Comparison of ENCODE assay signal across 29 mouse cellular contexts in the genomic region with DNA sequence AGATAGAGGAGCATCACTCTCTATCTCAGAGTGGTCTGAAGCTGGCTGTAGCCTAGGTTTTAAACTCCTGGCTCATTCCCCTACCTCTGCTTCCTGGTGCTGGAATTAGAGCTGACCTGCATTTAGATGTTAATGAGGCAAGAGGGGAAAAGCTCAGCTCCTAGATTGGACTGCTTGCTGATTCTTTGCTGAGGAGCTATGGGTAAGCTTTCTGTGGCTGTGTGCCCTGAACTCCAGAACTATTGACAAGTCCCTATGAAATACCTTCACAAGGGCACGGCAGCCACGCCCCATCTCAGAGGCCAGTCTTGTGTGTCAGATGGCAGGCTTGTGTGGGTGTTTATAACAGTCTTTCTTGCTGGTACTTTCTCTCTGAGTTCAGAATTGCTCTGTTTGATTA. TPM values are rescaled to one million over a fixed set of nuclear protein-coding genes. Genes with fewer than 3 reads are reported as not detected.
A peak's percentile ranks its signal among the peaks of the same experiment; 100 is the strongest.
DNase-seq lines count a peak whose midpoint lies in the region; ATAC-seq and TF ChIP-seq lines count a peak whose summit lies in the region.
"Had no signal": no experiment of that assay in that cellular context is flagged by ENCODE, and none has a peak within 500 bp of the region (broad histone marks: within the 10 kb centered on the region; RNA-seq: fewer than 3 reads in every experiment).

No protein-coding gene starts in this region.

- DNase-seq in gastrocnemius, adult 2 months: no peak
- DNase-seq in gastrocnemius, postnatal 4 days (ENCODE audit: low spot score in 2 of 2): no peak
- peak; percentile 9 for DNase-seq in lung, postnatal 0 days (ENCODE audit: low spot score)
- DNase-seq in lung, adult 2 months: no peak
- DNase-seq in ES-CJ7 (ENCODE audit: low read depth, low spot score) (peak; percentile 59), ZHBTc4 (ENCODE audit: low read depth, low spot score) (peak; percentile 64)
- no peak for DNase-seq in thymus, adult 2 months
- DNase-seq: adrenal gland, adult 8-10 months; adrenal gland, postnatal 25 days; B cell, adult 2 months; cerebellum, adult 18-20 months; cerebellum, adult 9-10 months; cerebellum, postnatal 14 days; gastrocnemius, postnatal 10 days; gastrocnemius, postnatal 36 days; heart, adult 2 months; kidney, adult 18-20 months had no signal

- no peaks in the 10 kb centered on the region for H3K4me1 ChIP-seq in lung, postnatal 0 days (ENCODE audit: insufficient read depth, low read depth, low read length)
- no peaks in the 10 kb centered on the region for H3K4me1 ChIP-seq in lung, adult 2 months (ENCODE audit: control insufficient read depth, insufficient read depth, low read length)
- H3K4me1 ChIP-seq in thymus, adult 2 months (replicated peaks; ENCODE audit: control insufficient read depth, insufficient read depth, low read length): no peaks in the 10 kb centered on the region
- H3K4me1 ChIP-seq: forebrain, embryonic 15.5 days; hindbrain, embryonic 10.5 days had no signal

- TF ChIP-seq CTCF in gastrocnemius, adult 2 months (IDR thresholded peaks at IDR 0.05): no peak
- TF ChIP-seq CTCF in lung, postnatal 0 days (IDR thresholded peaks at IDR 0.05): no peak
- no peak for TF ChIP-seq CTCF in lung, adult 2 months (IDR thresholded peaks at IDR 0.05; ENCODE audit: insufficient read depth, low read length)
- TF ChIP-seq CTCF in thymus, adult 2 months (IDR thresholded peaks at IDR 0.05; ENCODE audit: borderline replicate concordance, control insufficient read depth, extremely low read depth, insufficient read depth, low read length, poor library complexity): no peak

- TF ChIP-seq POLR2A in lung, adult 2 months (IDR thresholded peaks at IDR 0.05; ENCODE audit: borderline replicate concordance, extremely low read depth, low read depth, low read length): no peak
- no peak for TF ChIP-seq POLR2A in thymus, adult 2 months (IDR thresholded peaks at IDR 0.05; ENCODE audit: control insufficient read depth, extremely low read depth, insufficient read depth, low read length, poor library complexity)

- H3K27me3 ChIP-seq in lung, postnatal 0 days (replicated peaks; ENCODE audit: insufficient read depth, low read length): no peaks in the 10 kb centered on the region
- H3K27me3 ChIP-seq in thymus, adult 2 months (ENCODE audit: control insufficient read depth, insufficient read depth, low read length): no peaks in the 10 kb centered on the region
- H3K27me3 ChIP-seq: CH12.LX; forebrain, embryonic 15.5 days; heart, embryonic 13.5 days had no signal

- ATAC-seq in lung, postnatal 0 days: 0 out of 2 replicates have a peak, but pooled peaks have one; percentile 16
- ATAC-seq in granulocyte monocyte progenitor cell, adult 5-6 weeks (replicated peaks; ENCODE audit: poor library complexity, severe bottlenecking): no peak
- ATAC-seq: activated CD4-positive, CD25-positive, alpha-beta regulatory T cell, adult 4 months; forebrain, embryonic 15.5 days; hindbrain, postnatal 0 days; inflammation-experienced regulatory T-cells, adult 6 months; intestine, embryonic 16.5 days had no signal

- H3K4me3 ChIP-seq in gastrocnemius, adult 2 months: no peak overlapping the region
- H3K4me3 ChIP-seq in lung, postnatal 0 days (ENCODE audit: low read depth, low read length): no peak overlapping the region
- no peak overlapping the region for H3K4me3 ChIP-seq in lung, adult 2 months (replicated peaks; ENCODE audit: extremely low read depth, low read depth, low read length)
- no peak overlapping the region for H3K4me3 ChIP-seq in thymus, adult 2 months (ENCODE audit: control insufficient read depth, insufficient read depth, low read length)
- H3K4me3 ChIP-seq: forebrain, embryonic 10.5 days; forebrain, embryonic 15.5 days; heart, adult 2 months; heart, embryonic 10.5 days; heart, embryonic 13.5 days; hindbrain, embryonic 10.5 days had no signal

- no peak overlapping the region for H3K4me2 ChIP-seq in lung, postnatal 0 days (replicated peaks; ENCODE audit: low read depth, low read length)
- H3K4me2 ChIP-seq: forebrain, embryonic 15.5 days; heart, embryonic 13.5 days; hindbrain, embryonic 14.5 days had no signal

- 61% methylated on average over 2 of the region's 2 CpGs for WGBS in lung, postnatal 0 days
- WGBS in lung, adult 2 months: 79% methylated on average over 2 of the region's 2 CpGs
- 80% methylated on average over 2 of the region's 2 CpGs for WGBS in thymus, adult 2 months

- no peak overlapping the region for H3K9ac ChIP-seq in lung, postnatal 0 days (replicated peaks; ENCODE audit: low read depth)
- H3K9ac ChIP-seq: forebrain, embryonic 15.5 days; heart, embryonic 13.5 days; hindbrain, embryonic 14.5 days had no signal

- TF ChIP-seq EP300 in lung, postnatal 0 days (IDR thresholded peaks at IDR 0.05): no peak

- intact Hi-C loops in gastrocnemius, adult 2 months (cut with DNase I): no loop called here

- H3K36me3 ChIP-seq in lung, postnatal 0 days (ENCODE audit: insufficient read depth, low read length): no peaks in the 10 kb centered on the region
- no peaks in the 10 kb centered on the region for H3K36me3 ChIP-seq in thymus, adult 2 months (ENCODE audit: control insufficient read depth, insufficient read depth, low read length)
- H3K36me3 ChIP-seq: forebrain, embryonic 15.5 days had no signal

- no peaks in the 10 kb centered on the region for H3K9me3 ChIP-seq in lung, postnatal 0 days (ENCODE audit: low read length)
- H3K9me3 ChIP-seq: forebrain, embryonic 10.5 days; forebrain, embryonic 15.5 days; heart, embryonic 10.5 days; heart, embryonic 13.5 days; hindbrain, embryonic 10.5 days had no signal

- H3K27ac ChIP-seq in gastrocnemius, adult 2 months: peak overlapping the region; percentile 65
- no peak overlapping the region for H3K27ac ChIP-seq in lung, postnatal 0 days (ENCODE audit: low read length)
- H3K27ac ChIP-seq in thymus, adult 2 months (ENCODE audit: control insufficient read depth, insufficient read depth, low read length): no peak overlapping the region
- H3K27ac ChIP-seq: forebrain, embryonic 10.5 days; forebrain, embryonic 15.5 days; heart, adult 2 months; heart, embryonic 10.5 days; heart, embryonic 13.5 days; hindbrain, embryonic 10.5 days; hindbrain, embryonic 14.5 days; hindbrain, postnatal 0 days had no signal

RNA-seq across cellular contexts. Expression of a gene that starts 16.5 kb away (rescaled TPM):
- 100 to 1,000 TPM; 188 to 287 TPM for total RNA-seq in gastrocnemius, adult 2 months (2021)
- 100 to 1,000 TPM in 1 of 2 experiments, 10 to 100 TPM in 1; 94.4 to 105 TPM for total RNA-seq in gastrocnemius, postnatal 4 days (2021)
- polyA plus RNA-seq in lung, postnatal 0 days (2015; fragmentation: Nextera tagmentation; extraction: Ambion mirVana): 1.9 and 2.0 TPM in 2 replicates
- polyA plus RNA-seq in lung, adult 2 months (2012; rRNA removed): 3.3 and 5.5 TPM in 2 replicates
- polyA plus RNA-seq in thymus, adult 2 months (2012; rRNA removed): 0.32 and 2.6 TPM in 2 replicates
- not detected in 2 replicates for total RNA-seq in granulocyte monocyte progenitor cell, adult 5-6 weeks (2014; fragmentation: Nextera tagmentation)
- total RNA-seq in granulocyte monocyte progenitor cell, adult 5-6 weeks (2017): not detected in 2 replicates
- total RNA-seq: CH12.LX had no signal
- polyA plus RNA-seq: activated CD4-positive, CD25-positive, alpha-beta regulatory T cell, adult 4 months; inflammation-experienced regulatory T-cells, adult 6 months had no signal

Comparison
In these comparisons a context has a peak if more than half of its experiments do, and no peak if none do; other contexts are left out.
1. DNase-seq: peak in lung, postnatal 0 days (single experiment), ES-CJ7 (single experiment) and ZHBTc4 (single experiment); none in gastrocnemius, adult 2 months (single experiment), gastrocnemius, postnatal 4 days (0 of 2), lung, adult 2 months (single experiment) and thymus, adult 2 months (single experiment).
2. RNA of a gene that starts 16.5 kb away (total RNA-seq): 188 to 287 TPM in gastrocnemius, adult 2 months and 94.4 to 105 TPM in gastrocnemius, postnatal 4 days; not detected in granulocyte monocyte progenitor cell, adult 5-6 weeks; every median in the first group is over 10 times any median in the second.